Mouse (Mus musculus): ENCODE measurements around the gene Opn4. TPM values are rescaled to one million over a fixed set of nuclear protein-coding genes. Genes with fewer than 3 reads are reported as not detected.

The Opn4 gene
- total RNA-seq, 2 experiments from 2014 or later: 2.2 to 3.1 TPM

DNA sequence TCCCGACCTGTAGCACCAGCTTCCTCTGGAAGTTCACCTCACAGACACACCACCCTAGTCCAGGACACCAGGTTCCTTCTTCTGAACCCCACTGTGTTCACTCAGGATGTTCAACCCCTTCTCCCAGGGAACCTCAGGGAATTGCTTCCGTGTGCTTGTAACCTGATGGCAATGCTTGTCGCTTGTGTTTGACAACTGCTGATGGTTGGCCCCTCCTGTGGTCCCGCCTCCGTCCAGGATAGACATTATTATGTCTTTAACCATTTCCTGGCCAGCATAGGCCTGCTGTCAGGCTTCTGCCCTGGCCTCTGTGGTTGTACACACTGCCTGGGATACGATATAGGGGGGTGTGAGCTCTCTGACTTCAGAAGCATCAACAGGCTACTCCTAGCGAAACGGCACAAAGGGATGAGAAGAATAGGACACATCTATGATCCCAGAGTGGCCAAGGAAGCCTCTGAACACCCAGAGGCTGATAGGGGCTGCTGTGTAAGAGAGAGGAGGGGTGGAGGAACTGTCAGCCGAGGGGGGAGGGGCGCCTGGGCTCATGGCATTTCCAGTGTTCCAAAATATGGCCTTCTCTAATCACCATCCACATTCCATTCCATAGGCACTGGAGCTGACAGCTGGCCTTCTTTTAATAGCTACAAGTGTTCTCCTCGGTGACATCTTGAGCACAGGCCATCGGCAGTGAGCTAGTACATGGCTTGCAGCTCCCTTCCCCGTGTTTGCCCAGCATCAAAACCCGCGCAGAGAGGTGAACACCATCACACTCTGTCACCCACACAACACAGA lies 8.0 kb downstream of the Opn4 start:
- no peak for DNase-seq
- intact Hi-C loops (cut with DNase I): no loop called here

- no peak for DNase-seq
Measured at GRCm38 (mm10) chr14:34590743-34591675, 8.9 kb downstream of the Opn4 start.

DNA sequence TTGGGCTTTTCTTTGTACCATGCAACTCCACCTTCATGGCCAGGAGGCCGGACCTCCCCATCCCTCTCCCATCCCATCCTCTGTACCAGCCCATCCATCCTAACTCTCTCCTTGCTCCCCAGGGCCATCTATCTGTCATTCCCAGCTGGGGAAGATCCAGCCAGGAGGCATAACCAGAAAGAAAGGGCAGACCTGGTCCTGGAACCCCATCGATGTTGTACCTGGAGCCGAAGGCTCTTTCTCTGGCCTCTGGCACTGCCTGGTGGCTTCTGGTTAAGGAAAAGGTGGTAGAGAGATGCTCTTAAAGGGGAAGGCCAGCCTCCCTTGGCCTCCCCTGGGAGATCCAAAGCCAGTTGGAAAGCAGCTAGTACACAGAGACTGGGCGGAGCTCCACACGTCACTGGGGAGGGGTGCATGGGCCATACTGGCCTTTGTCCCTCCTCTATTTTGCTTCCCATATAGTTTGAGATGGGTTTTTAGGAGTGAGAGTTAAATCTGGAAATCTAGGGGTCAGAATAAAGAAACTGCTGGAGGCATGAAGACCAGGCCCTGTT lies 9.8 kb downstream of the Opn4 start:
- peak in 1 of 2 experiments; percentile 31 for DNase-seq

More at GRCm38 (mm10) chr14:34590743-34591675, 8.9 kb downstream of the Opn4 start:
- intact Hi-C loops (cut with DNase I): no loop called here

GRCm38 (mm10) chr14:34589185-34589713 lies 10.7 kb downstream of the Opn4 start:
- DNase-seq: peak; percentile 37 to 67
- intact Hi-C loops (cut with DNase I): no loop called here

More for the DNA sequence above, 9.8 kb downstream of the Opn4 start:
- intact Hi-C loops (cut with DNase I): no loop called here

GRCm38 (mm10) chr14:34588498-34588897 lies 11.4 kb downstream of the Opn4 start, which contains the start of gene Ldb3:
TSS of gene Ldb3 (minus strand) at chr14:34588682.
- peak; percentile 69 to 70 for DNase-seq
- intact Hi-C loops (cut with DNase I): no loop called here

DNA sequence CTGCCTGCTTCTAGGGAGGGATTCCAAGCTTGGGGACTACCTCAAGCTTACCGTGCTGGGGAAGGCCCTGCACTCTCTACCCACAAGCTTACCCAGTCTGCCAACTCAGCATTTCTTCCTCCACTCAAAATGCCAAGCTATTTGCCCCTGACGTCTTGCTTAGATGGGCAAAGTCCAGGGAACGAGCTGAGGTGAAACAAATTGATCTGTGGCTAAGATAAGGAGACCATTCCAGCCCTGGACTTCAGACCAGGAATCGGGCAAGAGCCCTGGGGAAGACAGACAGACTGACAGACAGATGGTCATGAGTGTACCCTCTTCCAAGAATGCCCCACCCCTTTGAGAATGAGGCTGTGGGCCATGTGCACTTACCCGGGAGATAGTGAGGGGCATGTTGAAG lies 11.9 kb downstream of the Opn4 start:
- DNase-seq: no peak
- intact Hi-C loops (cut with DNase I): no loop called here

DNA sequence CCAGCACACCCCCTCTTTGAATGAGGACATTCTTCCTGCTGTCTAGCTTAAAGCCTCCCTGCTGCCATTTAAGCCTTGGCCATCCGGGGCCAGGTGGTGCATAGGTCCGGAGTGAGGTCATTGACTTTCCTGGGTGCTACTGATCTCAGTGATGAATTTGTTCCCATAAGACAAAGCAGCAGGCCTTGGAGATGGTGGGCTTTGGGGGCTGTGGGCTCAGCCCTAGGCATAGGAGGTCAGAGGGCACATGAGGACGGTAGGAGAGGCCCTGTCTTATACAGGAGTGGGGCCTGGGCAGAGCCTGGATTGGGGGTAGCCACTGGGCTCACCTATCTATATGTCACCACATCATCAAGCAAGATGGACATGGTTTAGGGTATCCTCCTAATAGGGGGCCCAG lies 13.1 kb downstream of the Opn4 start:
- peak in 1 of 2 experiments; percentile 22 for DNase-seq
- intact Hi-C loops (cut with DNase I): no loop called here

GRCm38 (mm10) chr14:34585358-34586105 lies 14.4 kb downstream of the Opn4 start:
- intact Hi-C loops (cut with DNase I): no loop called here
- DNase-seq: peak in 1 of 2 experiments; percentile 46

DNA sequence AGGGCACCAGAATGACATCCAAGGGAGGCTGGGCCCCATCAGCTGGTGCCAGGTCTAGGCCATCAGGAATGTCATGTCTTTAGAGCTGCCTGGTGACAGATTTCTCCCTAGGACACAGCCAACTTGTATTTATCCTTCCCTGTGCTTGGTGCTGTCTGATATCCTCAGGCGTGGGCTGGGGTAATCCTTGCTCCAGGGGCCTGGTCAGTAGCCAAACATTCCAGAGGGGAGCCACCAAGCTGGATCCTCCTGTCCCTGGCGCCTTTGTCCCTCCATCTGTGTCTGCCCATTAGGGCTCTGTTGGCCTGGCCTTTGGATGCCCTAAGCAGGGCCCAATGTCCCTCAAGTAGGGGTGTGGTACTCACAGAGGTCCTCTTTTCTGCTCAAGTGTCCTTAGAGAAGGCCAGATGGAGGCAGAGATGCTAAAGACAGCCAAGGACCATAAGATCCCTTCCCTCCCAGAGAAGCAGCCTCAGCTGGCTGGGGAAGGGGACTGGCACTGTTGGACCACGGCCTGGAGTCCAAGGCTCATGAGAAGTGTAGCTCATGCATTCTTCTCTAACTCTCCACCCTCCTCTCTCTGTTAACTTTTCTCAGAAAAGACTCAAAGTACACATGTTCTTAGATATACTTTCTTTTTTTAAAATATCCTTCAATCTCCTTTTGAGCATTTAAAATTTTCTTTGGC lies 17.1 kb downstream of the Opn4 start:
- intact Hi-C loops (cut with DNase I): no loop called here
- DNase-seq: peak; percentile 56 to 60

- DNase-seq: no peak
- intact Hi-C loops (cut with DNase I): no loop called here
Measured at GRCm38 (mm10) chr14:34576858-34577257, 23.1 kb downstream of the Opn4 start.

- intact Hi-C loops (cut with DNase I): no loop called here
- DNase-seq: peak; percentile 71 to 74
Measured at GRCm38 (mm10) chr14:34574068-34574467, 25.9 kb downstream of the Opn4 start.

DNA sequence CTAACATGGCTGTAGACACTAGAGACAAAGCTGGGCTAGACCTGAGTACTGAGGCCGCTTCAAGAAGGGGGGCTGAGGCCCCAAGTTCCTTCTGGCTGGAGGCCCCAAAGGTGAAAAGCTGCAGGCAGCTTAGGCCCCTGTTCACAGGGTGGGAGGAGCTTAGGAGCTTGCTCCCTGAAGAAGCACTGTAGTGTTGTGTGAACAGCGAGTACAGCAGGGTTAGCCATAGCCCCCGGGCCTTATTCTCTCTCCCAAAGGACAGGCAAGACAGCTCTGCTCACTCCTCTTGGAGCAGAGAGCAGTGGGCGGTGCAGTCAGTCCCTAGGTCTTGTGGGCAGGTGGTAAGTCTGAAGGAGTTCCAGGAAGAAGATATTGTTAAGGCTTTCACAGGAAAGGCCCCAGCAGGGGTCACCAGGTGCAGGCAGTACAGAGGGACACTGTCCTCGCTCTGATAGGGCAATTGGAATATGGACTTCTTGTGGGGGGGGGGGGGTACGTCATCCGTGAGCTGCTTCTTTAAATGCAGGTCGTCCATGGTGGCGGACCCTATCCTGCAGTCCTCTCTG lies 26.5 kb downstream of the Opn4 start:
- DNase-seq: no peak
- intact Hi-C loops (cut with DNase I): no loop called here

DNA sequence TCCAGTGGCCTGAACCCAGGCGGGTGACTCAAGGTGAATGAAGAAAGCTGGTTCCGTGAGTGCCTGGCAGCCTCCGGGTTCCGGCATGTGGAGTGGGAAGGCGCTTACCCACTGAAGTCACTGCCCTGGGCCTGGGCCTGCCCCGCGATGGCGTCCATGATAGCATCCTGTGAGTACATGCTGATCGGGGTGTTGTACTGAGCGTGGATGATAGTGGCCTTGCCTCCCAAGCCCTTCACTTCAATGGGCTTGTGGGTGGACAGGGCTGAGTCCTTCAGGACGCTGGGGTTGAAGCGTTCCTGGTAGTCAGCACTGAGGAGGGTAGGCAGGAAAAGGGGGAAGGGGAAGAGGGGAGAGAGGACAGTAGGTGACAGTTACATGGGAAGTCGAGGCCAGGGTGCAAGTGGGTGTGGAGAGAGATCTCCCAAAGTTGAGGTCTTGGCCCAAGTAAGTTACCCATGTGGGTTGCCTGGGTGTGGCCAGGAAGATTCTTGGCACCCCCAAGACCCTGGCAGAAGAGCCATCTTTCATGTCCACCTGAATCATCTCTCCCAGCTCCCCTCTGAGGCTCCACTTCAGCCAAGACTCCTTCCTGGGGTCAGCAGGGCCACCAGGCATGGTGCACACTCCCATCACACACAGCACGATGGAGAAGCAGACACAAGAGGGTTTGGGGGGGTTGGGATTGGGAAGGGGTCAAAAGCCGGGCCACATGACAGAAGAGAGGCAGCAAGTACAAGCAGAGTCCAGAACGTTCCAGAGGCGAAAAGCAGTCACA lies 28.1 kb downstream of the Opn4 start:
- DNase-seq: no peak
- intact Hi-C loops (cut with DNase I): no loop called here

DNA sequence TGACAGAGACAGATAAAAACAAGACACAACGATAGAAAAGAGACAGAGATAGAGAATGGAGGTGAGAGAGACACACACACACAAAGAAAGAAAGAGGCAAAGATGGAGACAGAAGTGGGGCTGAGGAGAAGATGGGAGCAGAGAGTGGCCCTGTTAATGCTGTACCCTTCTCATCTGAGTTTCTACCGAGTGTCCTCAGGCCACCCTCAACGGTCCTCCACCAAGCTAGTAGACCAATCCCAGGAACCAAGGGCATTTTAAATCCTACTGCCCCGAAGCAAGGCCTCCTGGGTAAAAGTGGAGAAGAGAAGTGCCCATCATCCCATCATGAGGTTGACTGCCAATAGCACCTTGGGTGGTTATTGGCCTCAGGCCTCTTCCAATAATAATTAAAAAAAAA lies 29.0 kb downstream of the Opn4 start:
- DNase-seq: no peak
- intact Hi-C loops (cut with DNase I): no loop called here

DNA sequence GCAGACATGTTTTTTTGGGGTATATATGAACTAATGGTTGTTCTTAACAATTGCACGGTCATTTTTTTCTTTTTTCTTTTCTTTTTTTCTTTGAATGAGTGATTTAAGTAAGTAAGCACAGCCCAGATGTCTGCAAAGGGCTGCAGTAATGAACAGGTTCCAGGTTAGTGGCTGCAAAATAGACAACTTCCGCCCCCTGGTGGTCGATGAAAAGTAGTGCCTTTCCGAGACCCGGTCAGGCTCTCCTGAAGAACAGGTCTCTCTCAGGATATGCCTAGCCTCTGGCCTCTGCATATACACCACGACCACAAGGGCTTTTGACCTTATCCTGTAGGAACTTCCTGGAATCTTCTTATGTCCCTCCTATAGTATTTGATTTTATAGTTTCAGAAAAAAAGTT lies 29.6 kb downstream of the Opn4 start:
- peak; percentile 80 to 82 for DNase-seq

GRCm38 (mm10) chr14:34569534-34570194 lies 30.3 kb downstream of the Opn4 start:
- no peak for DNase-seq
- intact Hi-C loops (cut with DNase I): loop anchor here (5.0 kb wide), 2 partner anchors 112 to 197 kb away; partner anchors contain the start of gene Sncg

More for the DNA sequence above, 29.6 kb downstream of the Opn4 start:
- intact Hi-C loops (cut with DNase I): no loop called here

DNA sequence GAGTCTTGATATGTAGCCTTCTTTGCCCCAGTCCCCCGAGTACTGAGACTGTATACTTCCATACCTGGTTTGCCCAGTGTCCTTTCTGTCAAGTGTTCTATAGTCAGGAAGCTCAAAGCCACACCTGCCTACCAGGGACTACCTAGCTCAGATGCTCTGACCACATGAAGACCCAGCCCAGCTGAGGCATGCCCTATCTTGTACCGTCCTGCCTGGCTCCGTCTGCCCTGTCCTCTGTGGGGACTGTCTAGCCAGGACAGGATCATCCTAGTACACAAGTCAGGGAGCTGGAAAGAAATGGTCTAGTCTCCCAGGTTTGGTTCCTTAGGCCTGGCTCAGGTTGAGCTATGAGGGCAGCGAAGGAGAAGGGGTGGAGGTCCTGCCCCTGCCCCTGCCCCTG lies 31.3 kb downstream of the Opn4 start:
- intact Hi-C loops (cut with DNase I): loop anchor here (5.0 kb wide), 2 partner anchors 111 to 196 kb away; partner anchors contain the start of gene Sncg
- no peak for DNase-seq

GRCm38 (mm10) chr14:34567697-34568096 lies 32.2 kb downstream of the Opn4 start:
- intact Hi-C loops (cut with DNase I): loop anchor here (5.0 kb wide), 2 partner anchors 110 to 195 kb away; partner anchors contain the start of gene Sncg
- no peak for DNase-seq

Measured in heart, postnatal 36 days (tissue).